Mouse (Mus musculus): Measurements from ENCODE around the gene Xxylt1.

- TF ChIP-seq CTCF (IDR thresholded peaks at IDR 0.05; ENCODE audit: extremely low read depth, insufficient read depth, insufficient read length, insufficient replicate concordance) (no peak), POLR2A (IDR thresholded peaks at IDR 0.05; ENCODE audit: low read depth, low read length) (no peak)
These were observed 143.6 kb downstream of the Xxylt1 start for GRCm38 (mm10) chr16:30937665-30938064.

Measured in spleen, adult 2 months (tissue).